Mouse (Mus musculus): ENCODE results near the gene Bscl2. TPM values are rescaled to one million over a fixed set of nuclear protein-coding genes. Genes with fewer than 3 reads are reported as not detected.

Bscl2 gene
- total RNA-seq, 2 experiments from 2014 or later = 144 to 158 TPM

Small RNAs within 50 kb of the gene (microRNA-seq; reads per million reads assigned to microRNA genes)
- 0 reads per million in 2 experiments for gene Mir5136 (ENCODE audit: borderline number of aligned reads in 2 of 2)

Other genes starting within 250 kb of the Bscl2 start
- gene Slc22a8, start 246.2 kb upstream of the Bscl2 start, total RNA-seq (2021) = under 1 TPM; 0.16 to 0.33 TPM
- under 1 TPM in 1 of 2 experiments, not detected in 1; 0.17 TPM for gene Slc22a6, start 219.4 kb upstream of the Bscl2 start, total RNA-seq (2021)
- 1 to 10 TPM in 1 of 2 experiments, under 1 TPM in 1; 0.60 to 1.5 TPM for gene Chrm1, start 173.7 kb upstream of the Bscl2 start, total RNA-seq (2021)
- 100 to 1,000 TPM; 373 to 425 TPM for gene Slc3a2, start 114.1 kb upstream of the Bscl2 start, total RNA-seq (2021)
- gene Wdr74, start 101.6 kb upstream of the Bscl2 start, total RNA-seq (2021) = 10 to 100 TPM; 62.4 to 66.2 TPM
- 1 to 10 TPM; 2.0 to 2.3 TPM for gene 1700092M07Rik, start 96.7 kb upstream of the Bscl2 start, total RNA-seq (2021)
- 100 to 1,000 TPM in 1 of 2 experiments, 10 to 100 TPM in 1; 78.2 to 103 TPM for gene Stx5a, start 96.1 kb upstream of the Bscl2 start, total RNA-seq (2021)
- gene Nxf1, start 80.4 kb upstream of the Bscl2 start, total RNA-seq (2021) = 100 to 1,000 TPM; 127 to 144 TPM
- 100 to 1,000 TPM; 114 to 116 TPM for gene Tmem223, start 66.5 kb upstream of the Bscl2 start, total RNA-seq (2021)
- 10 to 100 TPM; 41.4 to 51.7 TPM for gene Tmem179b, start 63.0 kb upstream of the Bscl2 start, total RNA-seq (2021)
- gene Taf6l, start 51.0 kb upstream of the Bscl2 start, total RNA-seq (2021) = 10 to 100 TPM; 11.3 to 12.2 TPM
- gene Polr2g, start 38.9 kb upstream of the Bscl2 start, total RNA-seq (2021) = 10 to 100 TPM; 81.3 to 97.9 TPM
- 1 to 10 TPM; 2.8 to 3.1 TPM for gene Zbtb3, start 34.9 kb upstream of the Bscl2 start, total RNA-seq (2021)
- 10 to 100 TPM; 35.3 to 39.4 TPM for gene Ttc9c, start 18.1 kb upstream of the Bscl2 start, total RNA-seq (2021)
- gene Hnrnpul2, start 17.5 kb upstream of the Bscl2 start, total RNA-seq (2021) = 10 to 100 TPM; 62.6 to 72.1 TPM
- not detected for gene AC129217.1, start 7.7 kb upstream of the Bscl2 start, total RNA-seq (2021)
- 1 to 10 TPM; 5.9 to 6.9 TPM for gene Gng3, start 1.7 kb downstream of the Bscl2 start, total RNA-seq (2021)
- 1 to 10 TPM; 2.3 to 6.6 TPM for gene Lrrn4cl, start 13.3 kb downstream of the Bscl2 start, total RNA-seq (2021)
- gene Ubxn1, start 34.0 kb downstream of the Bscl2 start, total RNA-seq (2021) = 100 to 1,000 TPM; 178 to 202 TPM
- gene Uqcc3, start 43.5 kb downstream of the Bscl2 start, total RNA-seq (2021) = 10 to 100 TPM; 55.2 to 65.6 TPM
- 1 to 10 TPM; 6.4 to 7.1 TPM for gene Lbhd1, start 46.3 kb downstream of the Bscl2 start, total RNA-seq (2021)
- not detected for gene Gm49403, start 46.5 kb downstream of the Bscl2 start, total RNA-seq (2021)
- gene 1810009A15Rik, start 51.4 kb downstream of the Bscl2 start, total RNA-seq (2021) = 10 to 100 TPM; 44.6 to 47.1 TPM
- 1 to 10 TPM; 3.2 to 9.1 TPM for gene Gm49416, start 51.5 kb downstream of the Bscl2 start, total RNA-seq (2021)
- gene Ints5, start 55.5 kb downstream of the Bscl2 start, total RNA-seq (2021) = 10 to 100 TPM; 23.3 to 23.9 TPM
- 100 to 1,000 TPM; 163 to 212 TPM for gene Ganab, start 60.6 kb downstream of the Bscl2 start, total RNA-seq (2021)
- gene B3gat3, start 82.9 kb downstream of the Bscl2 start, total RNA-seq (2021) = 10 to 100 TPM; 60.5 to 65.7 TPM
- gene Rom1, start 91.9 kb downstream of the Bscl2 start, total RNA-seq (2021) = 10 to 100 TPM; 29.8 to 49.2 TPM
- gene Eml3, start 92.1 kb downstream of the Bscl2 start, total RNA-seq (2021) = 10 to 100 TPM; 41.5 to 59.5 TPM
- gene Mta2, start 104.4 kb downstream of the Bscl2 start, total RNA-seq (2021) = 10 to 100 TPM; 81.1 to 89.8 TPM
- gene Tut1, start 116.4 kb downstream of the Bscl2 start, total RNA-seq (2021) = 10 to 100 TPM; 23.1 to 26.1 TPM
- gene Eef1g, start 129.6 kb downstream of the Bscl2 start, total RNA-seq (2021) = 100 to 1,000 TPM; 334 to 342 TPM
- gene Ahnak, start 151.8 kb downstream of the Bscl2 start, total RNA-seq (2021) = 100 to 1,000 TPM in 1 of 2 experiments, 10 to 100 TPM in 1; 88.9 to 162 TPM

Data from adrenal gland, adult 18-20 months (tissue).